Mouse (Mus musculus) left cerebral cortex, postnatal 14 days (tissue): ENCODE results near the gene Vmn1r220. TPM values are rescaled to one million over a fixed set of nuclear protein-coding genes. Genes with fewer than 3 reads are reported as not detected.
"Not testable (repeated sequence)": the region's sequence is repeated elsewhere in the genome, so short reads cannot be mapped to it uniquely, and the experiment has no call there.

ENCODE experiments used
- DNase-seq, 2 experiments: peaks; one replicate each; pipeline ENCODE4 v3.0.0; 2021 to 2022; ENCODE audit warnings: low spot score in 2 of 2, mixed read lengths in 1 of 2
- intact Hi-C: fragments of 180-260 bp; cut with DNase I; formaldehyde crosslinking; loops from one replicate; pipeline ENCODE4 v1.15.1; 2025
- long read RNA-seq, 2 experiments: library from polyadenylated mRNA; stranded (forward); transcript quantifications; one replicate each; pipeline ENCODE4 v2.0.0; 2021
- total RNA-seq, 2 experiments: library from RNA; stranded (reverse); gene quantifications; 2 replicates each; pipeline ENCODE4 v1.2.3; 2021

The Vmn1r220 gene
- total RNA-seq = not detected
- long read RNA-seq, experiment 1 = 0 reads
- long read RNA-seq, experiment 2 = 0 reads

- intact Hi-C loops = no loop called here
- DNase-seq = no peak
These were observed at the start of gene Vmn1r220 for GRCm38 (mm10) chr13:23187875-23188274. TSS of gene Vmn1r220 (minus strand) at chr13:23187975.

- intact Hi-C loops, DNase-seq: not testable (repeated sequence)
These were observed 48.1 kb upstream of the Vmn1r220 start, which contains the start of gene Vmn1r222 for GRCm38 (mm10) chr13:23235847-23236246. TSS of gene Vmn1r222 (minus strand) at chr13:23235947.

GRCm38 (mm10) chr13:23213827-23214226 is 26.1 kb upstream of the Vmn1r220 start, which contains the start of gene Vmn1r221:
TSS of gene Vmn1r221 (plus strand) at chr13:23214127.
- intact Hi-C loops, DNase-seq: not testable (repeated sequence)

- DNase-seq, intact Hi-C loops: not testable (repeated sequence)
These were observed 16.1 kb upstream of the Vmn1r220 start for GRCm38 (mm10) chr13:23203885-23204284.

GRCm38 (mm10) chr13:23166471-23166870 is 21.3 kb downstream of the Vmn1r220 start:
- DNase-seq, intact Hi-C loops: not testable (repeated sequence)

GRCm38 (mm10) chr13:23159012-23159411 is 28.8 kb downstream of the Vmn1r220 start, which contains the start of gene Vmn1r219:
TSS of gene Vmn1r219 (plus strand) at chr13:23159312.
- no peak for DNase-seq
- intact Hi-C loops = no loop called here

GRCm38 (mm10) chr13:23157848-23158247 is 29.9 kb downstream of the Vmn1r220 start:
- no peak for DNase-seq
- intact Hi-C loops = no loop called here

GRCm38 (mm10) chr13:23138880-23139279 is 48.9 kb downstream of the Vmn1r220 start:
- intact Hi-C loops = no loop called here
- no peak for DNase-seq

- intact Hi-C loops = no loop called here
These were observed 54.3 kb downstream of the Vmn1r220 start for GRCm38 (mm10) chr13:23133501-23133900.

GRCm38 (mm10) chr13:23133099-23133498 is 54.7 kb downstream of the Vmn1r220 start, which contains the start of gene Vmn1r218:
TSS of gene Vmn1r218 (plus strand) at chr13:23133155.
- intact Hi-C loops = no loop called here
- no peak for DNase-seq

More at GRCm38 (mm10) chr13:23133501-23133900, 54.3 kb downstream of the Vmn1r220 start:
- DNase-seq = no peak

Other genes starting within 250 kb of the Vmn1r220 start
- not detected for gene Vmn1r213, start 180.3 kb downstream of the Vmn1r220 start, total RNA-seq
- gene Vmn1r214, start 157.6 kb downstream of the Vmn1r220 start, total RNA-seq = not detected
- not detected for gene Vmn1r215, start 120.0 kb downstream of the Vmn1r220 start, total RNA-seq
- not detected for gene Vmn1r217, start 69.7 kb downstream of the Vmn1r220 start, total RNA-seq
- not detected for gene Vmn1r218, start 54.8 kb downstream of the Vmn1r220 start, total RNA-seq
- gene Vmn1r219, start 28.7 kb downstream of the Vmn1r220 start, total RNA-seq = not detected
- gene Vmn1r221, start 26.2 kb upstream of the Vmn1r220 start, total RNA-seq = not detected
- gene Vmn1r222, start 48.0 kb upstream of the Vmn1r220 start, total RNA-seq = not detected
- gene Vmn1r223, start 59.2 kb upstream of the Vmn1r220 start, total RNA-seq = not detected
- 10 to 100 TPM; 39.5 TPM for gene Zfp322a, start 181.2 kb upstream of the Vmn1r220 start, total RNA-seq
- 1 to 10 TPM; 6.9 to 7.1 TPM for gene Abt1, start 235.9 kb upstream of the Vmn1r220 start, total RNA-seq